Mouse (Mus musculus): Measurements from ENCODE around the gene Tpcn2. TPM values are rescaled to one million over a fixed set of nuclear protein-coding genes. Genes with fewer than 3 reads are reported as not detected.

The Tpcn2 gene
- polyA plus RNA-seq, 1 experiment, result 23.1 TPM

- DNase-seq (ENCODE audit: low read depth), result no peak
Measured at GRCm38 (mm10) chr7:145299562-145300320, 15.9 kb upstream of the Tpcn2 start.

- DNase-seq (ENCODE audit: low read depth), result no peak
Measured at GRCm38 (mm10) chr7:145298666-145299490, 15.1 kb upstream of the Tpcn2 start.

- DNase-seq (ENCODE audit: low read depth), result no peak
Measured at GRCm38 (mm10) chr7:145293859-145294258, 10.0 kb upstream of the Tpcn2 start.

- DNase-seq (ENCODE audit: low read depth), result no peak
Measured at GRCm38 (mm10) chr7:145292726-145293125, 8.9 kb upstream of the Tpcn2 start.

- no peak for DNase-seq (ENCODE audit: low read depth)
Measured at GRCm38 (mm10) chr7:145291847-145292246, 8.0 kb upstream of the Tpcn2 start.

GRCm38 (mm10) chr7:145289302-145289701 is 5.5 kb upstream of the Tpcn2 start:
- no peak for DNase-seq (ENCODE audit: low read depth)

- DNase-seq (ENCODE audit: low read depth), result no peak
Measured at GRCm38 (mm10) chr7:145287410-145287809, 3.6 kb upstream of the Tpcn2 start.

GRCm38 (mm10) chr7:145285476-145285875 is 1.7 kb upstream of the Tpcn2 start:
- no peak for DNase-seq (ENCODE audit: low read depth)

- DNase-seq (ENCODE audit: low read depth), result no peak
Measured at GRCm38 (mm10) chr7:145284293-145284692, 482 bp upstream of the Tpcn2 start.

GRCm38 (mm10) chr7:145283041-145283440 is 770 bp downstream of the Tpcn2 start:
- no peak for DNase-seq (ENCODE audit: low read depth)

- DNase-seq (ENCODE audit: low read depth), result no peak
Measured at GRCm38 (mm10) chr7:145281396-145281795, 2.4 kb downstream of the Tpcn2 start.

GRCm38 (mm10) chr7:145275488-145275887 is 8.3 kb downstream of the Tpcn2 start:
- no peak for DNase-seq (ENCODE audit: low read depth)

- DNase-seq (ENCODE audit: low read depth), result no peak
Measured at GRCm38 (mm10) chr7:145270955-145271354, 12.9 kb downstream of the Tpcn2 start.

- no peak for DNase-seq (ENCODE audit: low read depth)
Measured at GRCm38 (mm10) chr7:145268890-145269289, 14.9 kb downstream of the Tpcn2 start.

- DNase-seq (ENCODE audit: low read depth), result no peak
Measured at GRCm38 (mm10) chr7:145266011-145266410, 17.8 kb downstream of the Tpcn2 start.

- DNase-seq (ENCODE audit: low read depth), result no peak
Measured at GRCm38 (mm10) chr7:145264202-145264601, 19.6 kb downstream of the Tpcn2 start.

- DNase-seq (ENCODE audit: low read depth), result no peak
Measured at GRCm38 (mm10) chr7:145256092-145256491, 27.7 kb downstream of the Tpcn2 start.

- DNase-seq (ENCODE audit: low read depth), result no peak
Measured at GRCm38 (mm10) chr7:145253986-145254630, 29.7 kb downstream of the Tpcn2 start.

GRCm38 (mm10) chr7:145252715-145253476 is 30.9 kb downstream of the Tpcn2 start:
- no peak for DNase-seq (ENCODE audit: low read depth)

GRCm38 (mm10) chr7:145250225-145250624 is 33.6 kb downstream of the Tpcn2 start:
- no peak for DNase-seq (ENCODE audit: low read depth)

GRCm38 (mm10) chr7:145248911-145249310 is 34.9 kb downstream of the Tpcn2 start:
- no peak for DNase-seq (ENCODE audit: low read depth)
